Mouse (Mus musculus) hindbrain, embryonic 10.5 days (tissue): ENCODE measurements around the gene Ptprg. TPM values are rescaled to one million over a fixed set of nuclear protein-coding genes. Genes with fewer than 3 reads are reported as not detected.

Experiments
- DNase-seq: peaks from one replicate; pipeline ENCODE4 v3.0.0-alpha.2; 2017; ENCODE audit warnings: low spot score
- H3K27ac ChIP-seq: fragments of 300-500 bp; sonication (generic); 2 replicates; pipeline ENCODE4 v1.5.1; 2016; ENCODE audit warnings: mild to moderate bottlenecking, moderate library complexity
- H3K27me3 ChIP-seq: fragments of 300-500 bp; sonication (generic); 2 replicates; pipeline ENCODE4 v1.6.1; 2016; ENCODE audit warnings: mild to moderate bottlenecking; ENCODE audit not compliant: poor library complexity, insufficient read depth, severe bottlenecking
- H3K36me3 ChIP-seq: fragments of 300-500 bp; sonication (generic); 2 replicates; pipeline ENCODE4 v1.6.1; 2016; ENCODE audit warnings: mild to moderate bottlenecking, moderate library complexity
- H3K4me1 ChIP-seq: fragments of 300-500 bp; sonication (generic); replicated peaks from 2 replicates; pipeline ENCODE4 v1.6.1; 2016; ENCODE audit warnings: mild to moderate bottlenecking
- H3K4me3 ChIP-seq: fragments of 300-500 bp; sonication (generic); 2 replicates; pipeline ENCODE4 v1.5.1; 2016; ENCODE audit warnings: mild to moderate bottlenecking, moderate library complexity
- H3K9me3 ChIP-seq: fragments of 300-500 bp; sonication (generic); 2 replicates; pipeline ENCODE4 v1.6.1; 2016; ENCODE audit warnings: mild to moderate bottlenecking, moderate library complexity
- WGBS: fragments of 180-500 bp; shearing (Covaris S2); methylation state at CpG from one replicate; pipeline ENCODE4 v1.1.7; 2016; 5-methylcytosine and 5-hydroxymethylcytosine counted together
- polyA plus RNA-seq: library from polyadenylated mRNA; unstranded; fragments of >200 nt; fragmentation: Nextera tagmentation; extraction: Ambion mirVana; gene quantifications from 2 replicates; pipeline ENCODE4 v1.2.1, GENCODE M21; 2016

Gene Ptprg
- polyA plus RNA-seq, 1 experiment from 2014 or later = 48.9 TPM

DNA sequence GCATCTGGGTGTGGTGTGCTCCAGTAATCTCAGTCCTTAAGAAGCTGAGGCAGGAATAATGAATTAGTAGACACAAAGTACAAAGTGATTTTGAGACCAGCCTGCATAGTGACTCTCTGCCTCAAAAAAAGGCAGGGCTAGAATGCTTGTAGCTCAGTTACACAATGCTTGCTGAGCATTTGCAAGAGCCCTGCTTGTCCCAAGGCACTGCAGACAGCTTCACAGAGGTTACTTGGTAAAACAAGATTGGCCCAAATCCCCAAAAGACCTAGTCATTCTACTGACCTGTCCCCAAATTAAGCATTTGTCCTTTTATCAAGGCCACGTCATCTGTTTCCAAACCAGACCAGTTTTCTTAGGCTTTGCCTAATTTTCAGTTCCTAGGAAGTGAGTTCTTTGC lies 190.4 kb downstream of the Ptprg start:
- no peak overlapping the region for H3K4me3 ChIP-seq
- DNase-seq = no peak
- H3K27me3 ChIP-seq = no peaks in the 10 kb centered on the region
- no peaks in the 10 kb centered on the region for H3K9me3 ChIP-seq
- H3K27ac ChIP-seq = no peak overlapping the region
- H3K4me1 ChIP-seq = no peaks in the 10 kb centered on the region
- 92% methylated on average over 1 of the region's 1 CpGs for WGBS
- no peaks in the 10 kb centered on the region for H3K36me3 ChIP-seq

DNA sequence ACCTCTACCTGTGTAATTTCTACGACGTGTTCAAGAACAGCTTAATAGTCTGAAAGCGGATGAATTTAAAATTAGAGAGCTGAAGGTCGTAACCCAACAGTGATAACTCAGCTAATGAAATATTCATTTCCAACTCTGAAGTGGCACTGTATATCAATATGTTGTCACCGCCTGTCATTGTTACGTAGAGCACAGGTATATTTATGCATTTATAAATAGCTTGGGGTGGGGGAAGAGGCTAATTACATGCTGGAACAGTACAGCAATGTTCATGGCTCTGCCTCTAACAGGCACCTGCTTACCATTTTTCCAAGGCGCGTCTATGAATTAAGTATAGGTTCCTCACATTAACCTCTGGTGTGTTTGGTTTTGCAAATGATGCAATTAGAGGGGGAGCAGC lies 199.3 kb downstream of the Ptprg start:
- DNase-seq = no peak
- H3K4me3 ChIP-seq = no peak overlapping the region
- H3K27ac ChIP-seq = no peak overlapping the region
- H3K36me3 ChIP-seq = no peaks in the 10 kb centered on the region
- H3K27me3 ChIP-seq = no peaks in the 10 kb centered on the region
- no peaks in the 10 kb centered on the region for H3K9me3 ChIP-seq
- 90% methylated on average over 8 of the region's 8 CpGs for WGBS
- peaks cover 7% of the 10 kb centered on the region for H3K4me1 ChIP-seq

- peaks cover 7% of the 10 kb centered on the region for H3K4me1 ChIP-seq
- no peak for DNase-seq
- no peak overlapping the region for H3K27ac ChIP-seq
- no peaks in the 10 kb centered on the region for H3K27me3 ChIP-seq
- WGBS = 87% methylated on average over 4 of the region's 4 CpGs
- no peak overlapping the region for H3K4me3 ChIP-seq
- H3K36me3 ChIP-seq = no peaks in the 10 kb centered on the region
- no peaks in the 10 kb centered on the region for H3K9me3 ChIP-seq
These were observed 201.3 kb downstream of the Ptprg start for GRCm38 (mm10) chr14:11754656-11755055.

DNA sequence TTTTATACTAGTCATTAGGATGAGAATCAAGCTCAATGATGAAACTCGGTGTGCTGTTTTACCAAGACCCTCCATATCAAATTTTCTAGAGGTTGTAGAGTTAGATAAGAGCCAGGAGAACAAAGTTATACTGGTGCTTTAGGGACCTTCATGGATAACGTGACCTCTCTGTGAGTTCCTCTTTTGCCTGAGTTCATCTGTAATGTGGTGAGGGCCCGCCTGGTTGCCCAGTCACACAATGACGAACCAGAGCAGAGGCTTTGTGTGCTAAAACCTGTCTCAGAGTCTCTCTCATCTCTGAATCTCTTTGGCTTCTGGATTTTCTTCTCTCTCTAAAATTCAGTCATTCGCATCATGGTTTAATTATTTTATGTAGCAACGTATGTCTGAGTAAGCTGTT lies 204.9 kb downstream of the Ptprg start:
- Histone ChIP-seq H3K4me1 (peaks cover 16% of the 10 kb centered on the region), H3K9me3 (no peaks in the 10 kb centered on the region), H3K4me3 (no peak overlapping the region), H3K36me3 (no peaks in the 10 kb centered on the region), H3K27ac (no peak overlapping the region), H3K27me3 (no peaks in the 10 kb centered on the region)
- 87% methylated on average over 6 of the region's 6 CpGs for WGBS
- DNase-seq = no peak

DNA sequence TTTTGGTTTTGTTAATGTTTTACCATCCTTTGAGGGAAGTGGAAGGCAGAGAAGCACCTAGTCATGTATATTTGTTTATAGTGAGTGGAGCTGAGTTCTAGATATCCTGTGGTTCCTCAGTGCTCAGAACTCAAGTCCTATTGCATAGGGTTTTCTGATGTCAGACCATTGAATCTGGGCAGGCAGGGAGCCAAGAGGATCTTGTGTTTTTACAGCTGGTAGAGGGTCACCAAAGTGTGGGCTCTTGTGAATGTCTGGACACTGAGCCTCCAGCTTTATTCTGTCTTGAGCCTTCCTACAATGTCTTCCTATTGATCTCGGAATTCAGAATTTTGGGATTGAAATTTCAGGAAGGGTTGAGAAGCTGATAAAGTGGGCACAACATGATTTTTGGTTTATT lies 206.0 kb downstream of the Ptprg start:
- WGBS = 78% methylated on average over 1 of the region's 1 CpGs
- no peak overlapping the region for H3K27ac ChIP-seq

GRCm38 (mm10) chr14:11762995-11763394 lies 209.7 kb downstream of the Ptprg start:
- Histone ChIP-seq H3K4me1 (peaks cover 28% of the 10 kb centered on the region), H3K27ac (0 out of 2 replicates have a peak overlapping the region, but pooled peaks have one; percentile 13), H3K9me3 (no peaks in the 10 kb centered on the region), H3K4me3 (no peak overlapping the region), H3K36me3 (no peaks in the 10 kb centered on the region), H3K27me3 (no peaks in the 10 kb centered on the region)
- DNase-seq = no peak
- 64% methylated on average over 7 of the region's 7 CpGs for WGBS

More for the DNA sequence above, 206.0 kb downstream of the Ptprg start:
- Histone ChIP-seq H3K4me3 (no peak overlapping the region), H3K36me3 (no peaks in the 10 kb centered on the region), H3K4me1 (peaks cover 15% of the 10 kb centered on the region; the same call in 1 of the 2 replicates), H3K9me3 (no peaks in the 10 kb centered on the region), H3K27me3 (no peaks in the 10 kb centered on the region)
- DNase-seq = no peak

DNA sequence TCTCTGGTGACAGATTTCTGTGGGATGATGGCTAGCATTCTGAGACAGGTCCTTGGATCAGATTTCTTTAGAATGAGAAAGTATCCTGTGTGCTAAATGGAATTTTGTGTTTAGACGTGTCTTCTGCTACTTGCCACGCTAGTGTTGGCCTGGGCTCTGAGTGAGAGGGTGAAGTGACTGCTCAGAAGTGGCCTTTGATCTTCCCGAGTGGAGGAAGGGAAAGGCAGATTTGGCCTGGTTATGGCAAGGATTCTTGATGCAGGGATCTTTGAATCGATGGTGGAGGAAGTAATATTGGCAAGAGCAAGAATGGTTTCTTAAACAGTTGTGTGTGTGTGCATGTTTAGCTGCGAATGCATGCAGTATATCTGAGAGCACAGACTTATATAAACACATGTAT lies 219.4 kb downstream of the Ptprg start:
- 75% methylated on average over 5 of the region's 5 CpGs for WGBS
- H3K27ac ChIP-seq = no peak overlapping the region
- no peak for DNase-seq
- no peaks in the 10 kb centered on the region for H3K36me3 ChIP-seq
- no peak overlapping the region for H3K4me3 ChIP-seq
- peaks cover 37% of the 10 kb centered on the region for H3K4me1 ChIP-seq
- H3K9me3 ChIP-seq = no peaks in the 10 kb centered on the region
- no peaks in the 10 kb centered on the region for H3K27me3 ChIP-seq

GRCm38 (mm10) chr14:11774476-11775037 lies 221.2 kb downstream of the Ptprg start:
- WGBS = 54% methylated on average over 4 of the region's 4 CpGs
- Histone ChIP-seq H3K27ac (no peak overlapping the region), H3K36me3 (no peaks in the 10 kb centered on the region), H3K4me1 (peaks cover 32% of the 10 kb centered on the region), H3K9me3 (no peaks in the 10 kb centered on the region), H3K27me3 (no peaks in the 10 kb centered on the region), H3K4me3 (no peak overlapping the region)
- DNase-seq = no peak

DNA sequence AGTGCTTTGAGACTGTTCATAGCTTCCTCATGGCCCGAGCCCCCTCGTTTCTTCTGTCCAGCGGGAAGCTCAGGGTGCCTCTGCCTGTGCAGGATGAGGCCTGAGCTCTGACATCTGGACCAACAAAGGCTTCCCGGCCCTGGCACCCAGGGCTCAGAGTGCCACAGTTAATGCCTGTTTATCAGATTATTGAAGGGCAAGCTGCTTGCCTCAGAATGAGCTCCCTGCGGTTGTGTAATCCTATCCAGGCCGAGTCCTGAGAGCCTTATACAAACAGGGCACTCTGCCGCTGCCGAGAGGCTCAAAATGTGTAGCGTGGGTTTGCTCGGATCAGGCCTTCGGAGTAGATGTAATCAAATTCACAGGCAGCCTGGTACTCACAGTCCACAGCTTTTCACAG lies 221.9 kb downstream of the Ptprg start:
- H3K36me3 ChIP-seq = no peaks in the 10 kb centered on the region
- peaks cover 32% of the 10 kb centered on the region for H3K4me1 ChIP-seq
- no peaks in the 10 kb centered on the region for H3K9me3 ChIP-seq
- H3K4me3 ChIP-seq = 0 out of 2 replicates have a peak overlapping the region, but pooled peaks have one; percentile 2
- peak overlapping the region; percentile 24 for H3K27ac ChIP-seq
- DNase-seq = peak; percentile 40
- H3K27me3 ChIP-seq = no peaks in the 10 kb centered on the region
- 32% methylated on average over 11 of the region's 11 CpGs for WGBS

GRCm38 (mm10) chr14:11775951-11776495 lies 222.7 kb downstream of the Ptprg start:
- no peak for DNase-seq
- H3K4me1 ChIP-seq = peaks cover 26% of the 10 kb centered on the region
- WGBS = 82% methylated on average over 6 of the region's 6 CpGs
- H3K27me3 ChIP-seq = no peaks in the 10 kb centered on the region
- no peak overlapping the region for H3K27ac ChIP-seq
- H3K4me3 ChIP-seq = no peak overlapping the region
- H3K36me3 ChIP-seq = no peaks in the 10 kb centered on the region
- H3K9me3 ChIP-seq = no peaks in the 10 kb centered on the region

DNA sequence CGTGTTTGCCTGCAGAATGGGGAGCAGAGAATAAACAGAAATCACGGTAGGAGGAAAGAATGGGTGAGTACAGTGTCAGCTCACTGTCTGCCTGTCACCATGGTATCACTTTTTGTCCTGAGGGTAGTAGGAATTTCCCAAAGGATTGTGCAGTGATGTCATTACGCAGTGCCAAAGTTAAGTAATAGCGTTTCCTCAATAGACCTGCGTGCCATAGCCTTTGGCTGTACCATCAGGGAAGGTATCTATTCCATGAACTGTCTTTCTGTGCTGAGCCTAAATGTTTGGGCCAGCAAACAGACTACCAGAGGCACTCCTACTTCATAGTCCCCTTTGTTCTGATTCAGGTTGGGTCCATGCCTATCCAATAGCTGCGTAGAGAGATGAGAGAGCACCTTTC lies 223.2 kb downstream of the Ptprg start:
- Histone ChIP-seq H3K4me3 (no peak overlapping the region), H3K36me3 (no peaks in the 10 kb centered on the region), H3K27ac (no peak overlapping the region), H3K4me1 (peaks cover 21% of the 10 kb centered on the region), H3K9me3 (no peaks in the 10 kb centered on the region), H3K27me3 (no peaks in the 10 kb centered on the region)
- no peak for DNase-seq
- WGBS = 88% methylated on average over 6 of the region's 6 CpGs

- WGBS = 80% methylated on average over 4 of the region's 4 CpGs
- Histone ChIP-seq H3K36me3 (no peaks in the 10 kb centered on the region), H3K27me3 (no peaks in the 10 kb centered on the region)
These were observed 237.9 kb downstream of the Ptprg start for GRCm38 (mm10) chr14:11791190-11791589.

DNA sequence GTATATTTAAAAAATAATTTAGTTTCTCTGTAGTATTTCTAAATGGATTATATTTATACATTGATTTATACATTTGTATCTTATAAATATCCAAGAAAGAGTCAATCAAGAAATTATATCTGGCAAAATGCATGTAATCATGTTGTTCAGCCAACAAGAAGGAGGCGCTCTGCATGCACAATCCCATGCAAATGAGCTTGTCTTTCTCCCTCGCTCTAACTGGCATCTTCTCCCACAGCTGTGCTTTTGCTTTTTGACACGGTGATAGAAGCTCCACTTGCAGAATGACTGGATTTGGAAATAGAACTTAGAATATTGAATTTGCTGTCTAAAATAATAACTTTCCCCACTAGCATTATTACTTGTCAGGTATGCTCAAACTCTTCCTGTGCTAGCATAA lies 240.5 kb downstream of the Ptprg start:
- H3K27ac ChIP-seq = no peak overlapping the region
- no peaks in the 10 kb centered on the region for H3K27me3 ChIP-seq
- H3K4me1 ChIP-seq = no peaks in the 10 kb centered on the region
- no peaks in the 10 kb centered on the region for H3K9me3 ChIP-seq
- no peak overlapping the region for H3K4me3 ChIP-seq
- no peaks in the 10 kb centered on the region for H3K36me3 ChIP-seq
- no peak for DNase-seq
- 93% methylated on average over 3 of the region's 3 CpGs for WGBS

More at GRCm38 (mm10) chr14:11791190-11791589, 237.9 kb downstream of the Ptprg start:
- H3K9me3 ChIP-seq = no peaks in the 10 kb centered on the region
- H3K27ac ChIP-seq = no peak overlapping the region
- no peak for DNase-seq
- H3K4me1 ChIP-seq = no peaks in the 10 kb centered on the region
- H3K4me3 ChIP-seq = no peak overlapping the region
